Mouse (Mus musculus) cerebellum, postnatal 36 days (tissue): ENCODE data around the gene Mat1a.

Experiments used
- DNase-seq, 2 experiments: peaks; one replicate each; pipeline ENCODE4 v3.0.0; 2021 to 2022; ENCODE audit warnings: mixed read lengths in 2 of 2

Mat1a gene

GRCm38 (mm10) chr14:41146035-41146434 is 41.2 kb downstream of the Mat1a start:
- no peak for DNase-seq

- DNase-seq: no peak
Observed at GRCm38 (mm10) chr14:41146922-41147321, 42.1 kb downstream of the Mat1a start.

- DNase-seq: no peak
Observed at GRCm38 (mm10) chr14:41147356-41147755, 42.5 kb downstream of the Mat1a start.

GRCm38 (mm10) chr14:41151220-41151898 is 46.5 kb downstream of the Mat1a start, which contains the start of gene Mbl1:
Gene Mbl1 (plus strand): TSS chr14:41151458.
- DNase-seq: no peak

GRCm38 (mm10) chr14:41160076-41160475 is 55.2 kb downstream of the Mat1a start:
- DNase-seq: no peak

GRCm38 (mm10) chr14:41160743-41161142 is 55.9 kb downstream of the Mat1a start:
- DNase-seq: no peak

- peak; percentile 4 to 6 for DNase-seq
Observed at GRCm38 (mm10) chr14:41162663-41163062, 57.8 kb downstream of the Mat1a start.

- no peak for DNase-seq
Observed at GRCm38 (mm10) chr14:41167278-41167677, 62.4 kb downstream of the Mat1a start.

GRCm38 (mm10) chr14:41168567-41168966 is 63.7 kb downstream of the Mat1a start:
- DNase-seq: no peak

GRCm38 (mm10) chr14:41170514-41170913 is 65.7 kb downstream of the Mat1a start:
- no peak for DNase-seq
